Mouse (Mus musculus) CH12.LX (cell line): ENCODE measurements at regions not wholly inside any gene's neighbourhood (a gene's known extent, or its start where the extent isn't known, plus 50 kb on each side); places are given as distances from the start of the nearest gene placed in this dataset.

ENCODE experiments used
- CHD1 ChIP-seq: IDR thresholded peaks from 2 replicates; pipeline ENCODE4 v1.6.1; 2012; ENCODE audit warnings: low read depth, low read length, improper control_type of control experiment, inconsistent platforms
- CTCF ChIP-seq, 2 experiments: IDR thresholded peaks in 1 of 2; conservative IDR thresholded peaks in 1 of 2; 2 replicates each; pipeline ENCODE4 v1.5.1; 2011 to 2012; ENCODE audit warnings: low read depth in 2 of 2, low read length in 2 of 2, improper control_type of control experiment in 1 of 2, inconsistent platforms in 1 of 2, mild to moderate bottlenecking in 1 of 2, moderate library complexity in 1 of 2
- ZNF384 ChIP-seq: IDR thresholded peaks from 2 replicates; pipeline ENCODE4 v1.6.1; 2012; ENCODE audit warnings: low read depth, low read length, improper control_type of control experiment, inconsistent platforms

DNA sequence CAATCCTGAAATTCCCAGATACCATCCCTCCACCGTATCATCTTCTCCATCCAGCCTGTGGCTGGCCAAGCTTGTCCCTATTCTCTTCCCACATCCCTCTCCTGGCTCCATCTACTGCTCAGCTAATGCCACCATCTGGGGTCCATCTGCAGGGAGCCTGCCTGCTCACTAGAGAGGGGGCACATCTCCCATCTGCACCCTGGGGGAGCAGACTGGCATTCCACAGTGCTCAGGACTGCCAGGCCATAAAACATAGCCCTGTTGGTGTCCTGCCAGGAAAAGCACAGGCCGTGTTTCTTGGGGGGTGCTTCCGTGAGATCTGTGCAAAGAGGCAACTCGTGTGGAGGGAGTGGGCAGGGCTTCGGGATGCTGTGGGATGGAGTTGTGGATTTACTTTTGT, 197.9 kb upstream of the Csf3r start:
- TF ChIP-seq CTCF (conservative IDR thresholded peaks at IDR 0.05 in 1 of 2, IDR thresholded peaks at IDR 0.05 in 1 of 2; ENCODE audit: low read depth in 2 of 2, low read length in 2 of 2) (no peak), CHD1 (no peak), ZNF384 (no peak)
